Mouse (Mus musculus) neural tube, embryonic 14.5 days (tissue): ENCODE data around the gene Acsm4. TPM values are rescaled to one million over a fixed set of nuclear protein-coding genes. Genes with fewer than 3 reads are reported as not detected.
"Not testable (repeated sequence)": the region's sequence is repeated elsewhere in the genome, so short reads cannot be mapped to it uniquely, and the experiment has no call there.

ENCODE experiments used
- ATAC-seq: fragments of 200-750 bp; cut with Nextera tagmentation; 2 replicates; pipeline ENCODE4 v1.8.0; 2017; ENCODE audit warnings: low read depth, mild to moderate bottlenecking, moderate TSS enrichment, moderate library complexity
- H3K27ac ChIP-seq: fragments of 300-500 bp; sonication (generic); 2 replicates; pipeline ENCODE4 v1.5.1; 2014; ENCODE audit warnings: low read depth, mild to moderate bottlenecking, control low read depth, low read length, moderate library complexity, mixed read lengths
- H3K27me3 ChIP-seq: fragments of 300-500 bp; sonication (generic); 2 replicates; pipeline ENCODE4 v1.6.1; 2014; ENCODE audit warnings: low read length; ENCODE audit not compliant: control insufficient read depth, insufficient read depth
- H3K36me3 ChIP-seq: fragments of 300-500 bp; sonication (generic); 2 replicates; pipeline ENCODE4 v1.6.1; 2014; ENCODE audit warnings: low read length, mixed read lengths; ENCODE audit not compliant: control insufficient read depth, insufficient read depth
- H3K4me1 ChIP-seq: fragments of 300-500 bp; sonication (generic); 2 replicates; pipeline ENCODE4 v1.6.1; 2014; ENCODE audit warnings: low read length; ENCODE audit not compliant: control insufficient read depth, insufficient read depth
- H3K4me2 ChIP-seq: fragments of 300-500 bp; sonication (generic); 2 replicates; pipeline ENCODE4 v1.6.1; 2014; ENCODE audit warnings: mild to moderate bottlenecking, low read depth, low read length, control low read depth
- H3K4me3 ChIP-seq: fragments of 300-500 bp; sonication (generic); 2 replicates; pipeline ENCODE4 v1.5.1; 2014; ENCODE audit warnings: low read depth, low read length, control low read depth, mixed read lengths
- H3K9ac ChIP-seq: fragments of 300-500 bp; sonication (generic); replicated peaks from 2 replicates; pipeline ENCODE4 v1.6.1; 2014; ENCODE audit warnings: low read depth, mild to moderate bottlenecking, control low read depth, low read length, mixed read lengths
- H3K9me3 ChIP-seq: fragments of 300-500 bp; sonication (generic); 2 replicates; pipeline ENCODE4 v1.6.1; 2016; ENCODE audit warnings: low read length; ENCODE audit not compliant: control insufficient read depth
- WGBS: fragments of 180-500 bp; shearing (Covaris S2); extraction: QIAGEN DNeasy Blood & Tissue Kit; methylation state at CpG from one replicate; pipeline ENCODE4 v1.1.7; 2014; 5-methylcytosine and 5-hydroxymethylcytosine counted together
- polyA plus RNA-seq: library from polyadenylated mRNA; unstranded; fragments of >200 nt; fragmentation: Nextera tagmentation; extraction: Ambion mirVana; gene quantifications from 2 replicates; pipeline ENCODE4 v1.2.1, GENCODE M21; 2014

Acsm4 gene
- polyA plus RNA-seq, 1 experiment from 2014 or later: not detected

GRCm38 (mm10) chr7:119714111-119714510, 24.3 kb downstream of the Acsm4 start:
- peaks cover 1% of the 10 kb centered on the region; the same call in 1 of the 2 replicates for H3K4me1 ChIP-seq
- no peaks in the 10 kb centered on the region for H3K27me3 ChIP-seq
- H3K36me3 ChIP-seq: peaks cover 34% of the 10 kb centered on the region
- H3K4me2 ChIP-seq: no peak overlapping the region
- H3K9ac ChIP-seq: no peak overlapping the region
- WGBS: 96% methylated on average over 7 of the region's 7 CpGs
- H3K27ac ChIP-seq: no peak overlapping the region
- no peaks in the 10 kb centered on the region for H3K9me3 ChIP-seq
- no peak for ATAC-seq
- no peak overlapping the region for H3K4me3 ChIP-seq

GRCm38 (mm10) chr7:119720253-119720946, 30.6 kb downstream of the Acsm4 start, which contains the start of gene Thumpd1:
TSS of gene Thumpd1 (minus strand) at chr7:119720798.
- H3K4me3 ChIP-seq: peak within 1 kb of the TSS; percentile 93
- no peaks in the 10 kb centered on the region for H3K9me3 ChIP-seq
- peaks cover 10% of the 10 kb centered on the region for H3K4me1 ChIP-seq
- H3K27me3 ChIP-seq: no peaks in the 10 kb centered on the region
- H3K9ac ChIP-seq: peak within 1 kb of the TSS; percentile 83
- WGBS: under 1% methylated on average over 60 of the region's 60 CpGs
- peak; percentile 98 for ATAC-seq
- peak within 1 kb of the TSS; percentile 69 for H3K27ac ChIP-seq
- H3K36me3 ChIP-seq: peaks cover 34% of the 10 kb centered on the region
- H3K4me2 ChIP-seq: peak within 1 kb of the TSS; percentile 90

GRCm38 (mm10) chr7:119720947-119721310, 31.1 kb downstream of the Acsm4 start:
- H3K27me3 ChIP-seq: no peaks in the 10 kb centered on the region
- H3K36me3 ChIP-seq: peaks cover 29% of the 10 kb centered on the region
- no peaks in the 10 kb centered on the region for H3K9me3 ChIP-seq
- peak overlapping the region; percentile 93 for H3K4me3 ChIP-seq
- peak overlapping the region; percentile 35; the same call in 1 of the 2 replicates for H3K27ac ChIP-seq
- WGBS: 13% methylated on average over 8 of the region's 8 CpGs
- peaks cover 10% of the 10 kb centered on the region for H3K4me1 ChIP-seq
- peak overlapping the region; percentile 90 for H3K4me2 ChIP-seq
- ATAC-seq: peak; percentile 52
- peak overlapping the region; percentile 83 for H3K9ac ChIP-seq

- no peak overlapping the region for H3K27ac ChIP-seq
- H3K4me2 ChIP-seq: no peak overlapping the region
- H3K36me3 ChIP-seq: no peaks in the 10 kb centered on the region
- H3K9me3 ChIP-seq: no peaks in the 10 kb centered on the region
- WGBS: 89% methylated on average over 2 of the region's 2 CpGs
- H3K4me3 ChIP-seq: no peak overlapping the region
- H3K9ac ChIP-seq: no peak overlapping the region
- no peak for ATAC-seq
- no peaks in the 10 kb centered on the region for H3K4me1 ChIP-seq
- H3K27me3 ChIP-seq: no peaks in the 10 kb centered on the region
Measured at GRCm38 (mm10) chr7:119727621-119728020, 37.8 kb downstream of the Acsm4 start.

- WGBS: 88% methylated on average over 4 of the region's 4 CpGs
- H3K36me3 ChIP-seq, H3K27ac ChIP-seq, H3K4me3 ChIP-seq, H3K4me2 ChIP-seq, H3K4me1 ChIP-seq, ATAC-seq, H3K9ac ChIP-seq, H3K27me3 ChIP-seq, H3K9me3 ChIP-seq: not testable (repeated sequence)
Measured at GRCm38 (mm10) chr7:119731262-119731661, 41.4 kb downstream of the Acsm4 start.

- Histone ChIP-seq H3K4me1 (no peaks in the 10 kb centered on the region), H3K9me3 (no peaks in the 10 kb centered on the region), H3K9ac (no peak overlapping the region), H3K4me3 (no peak overlapping the region), H3K36me3 (no peaks in the 10 kb centered on the region), H3K27me3 (no peaks in the 10 kb centered on the region), H3K27ac (no peak overlapping the region), H3K4me2 (no peak overlapping the region)
- 83% methylated on average over 2 of the region's 2 CpGs for whole genome bisulfite sequencing
- ATAC-seq: peak; percentile 31; the same call in 1 of the 2 replicates
Measured at GRCm38 (mm10) chr7:119738877-119739276, 49.1 kb downstream of the Acsm4 start.

- peak overlapping the region; percentile 38 for H3K4me2 ChIP-seq
- H3K27ac ChIP-seq, H3K4me1 ChIP-seq, H3K27me3 ChIP-seq, H3K9me3 ChIP-seq, H3K36me3 ChIP-seq: not testable (repeated sequence)
- H3K4me3 ChIP-seq: peak overlapping the region; percentile 32
- ATAC-seq: peak; percentile 74
- 0 out of 2 replicates have a peak overlapping the region, but pooled peaks have one; percentile 25 for H3K9ac ChIP-seq
- 2% methylated on average over 25 of the region's 44 CpGs for WGBS
Measured at GRCm38 (mm10) chr7:119739798-119740468, 50.1 kb downstream of the Acsm4 start.

GRCm38 (mm10) chr7:119744321-119744720, 54.5 kb downstream of the Acsm4 start:
- H3K4me2 ChIP-seq: 0 out of 2 replicates have a peak overlapping the region, but pooled peaks have one; percentile 21
- H3K9ac ChIP-seq: no peak overlapping the region
- no peaks in the 10 kb centered on the region for H3K9me3 ChIP-seq
- H3K27ac ChIP-seq: no peak overlapping the region
- ATAC-seq: peak; percentile 39; the same call in 1 of the 2 replicates
- no peak overlapping the region for H3K4me3 ChIP-seq
- H3K36me3 ChIP-seq: no peaks in the 10 kb centered on the region
- WGBS: 8% methylated on average over 34 of the region's 34 CpGs
- H3K27me3 ChIP-seq: no peaks in the 10 kb centered on the region
- 0 out of 2 replicates have a peak, but pooled peaks cover 3% of the 10 kb centered on the region for H3K4me1 ChIP-seq

GRCm38 (mm10) chr7:119745869-119746268, 56.0 kb downstream of the Acsm4 start:
- Histone ChIP-seq H3K4me3 (no peak overlapping the region), H3K4me1 (0 out of 2 replicates have a peak, but pooled peaks cover 3% of the 10 kb centered on the region), H3K9me3 (no peaks in the 10 kb centered on the region), H3K9ac (no peak overlapping the region), H3K27me3 (no peaks in the 10 kb centered on the region), H3K4me2 (no peak overlapping the region), H3K27ac (no peak overlapping the region), H3K36me3 (no peaks in the 10 kb centered on the region)
- WGBS: 77% methylated on average over 1 of the region's 1 CpGs
- no peak for ATAC-seq
